Mouse (Mus musculus) embryonic facial prominence, embryonic 11.5 days (tissue): ENCODE measurements around the gene Suco. TPM values are rescaled to one million over a fixed set of nuclear protein-coding genes. Genes with fewer than 3 reads are reported as not detected.

ENCODE experiments used
- ATAC-seq: fragments of 200-750 bp; cut with Nextera tagmentation; replicated peaks from 2 replicates; pipeline ENCODE4 v1.8.0; 2017; ENCODE audit warnings: low read depth; ENCODE audit not compliant: insufficient number of reproducible peaks, low FRiP score, low TSS enrichment
- DNase-seq: peaks from one replicate; pipeline ENCODE4 v3.0.0-alpha.2; 2015; ENCODE audit warnings: low spot score
- H3K27ac ChIP-seq: fragments of 300-500 bp; sonication (generic); replicated peaks from 2 replicates; pipeline ENCODE4 v1.5.1; 2014; ENCODE audit warnings: mild to moderate bottlenecking, low read depth, low read length, control low read depth
- H3K27me3 ChIP-seq: fragments of 300-500 bp; sonication (generic); 2 replicates; pipeline ENCODE4 v1.6.1; 2014; ENCODE audit warnings: mild to moderate bottlenecking, low read length, moderate library complexity, mixed read lengths; ENCODE audit not compliant: control insufficient read depth, insufficient read depth
- H3K36me3 ChIP-seq: fragments of 300-500 bp; sonication (generic); replicated peaks from 2 replicates; pipeline ENCODE4 v1.6.1; 2014; ENCODE audit warnings: low read depth, mild to moderate bottlenecking, low read length, moderate library complexity, mixed read lengths; ENCODE audit not compliant: control insufficient read depth, insufficient read depth
- H3K4me1 ChIP-seq: fragments of 300-500 bp; sonication (generic); 2 replicates; pipeline ENCODE4 v1.6.1; 2014; ENCODE audit warnings: low read length, mixed read lengths; ENCODE audit not compliant: control insufficient read depth, insufficient read depth
- H3K4me2 ChIP-seq: fragments of 300-500 bp; sonication (generic); 2 replicates; pipeline ENCODE4 v1.6.1; 2014; ENCODE audit warnings: low read depth, mild to moderate bottlenecking, control low read depth, low read length, moderate library complexity
- H3K4me3 ChIP-seq: fragments of 300-500 bp; sonication (generic); 2 replicates; pipeline ENCODE4 v1.5.1; 2014; ENCODE audit warnings: low read depth, low read length, control low read depth
- H3K9ac ChIP-seq: fragments of 300-500 bp; sonication (generic); replicated peaks from 2 replicates; pipeline ENCODE4 v1.6.1; 2014; ENCODE audit warnings: mild to moderate bottlenecking, control low read depth, low read length
- H3K9me3 ChIP-seq: fragments of 300-500 bp; sonication (generic); replicated peaks from 2 replicates; pipeline ENCODE4 v1.6.1; 2016; ENCODE audit warnings: mild to moderate bottlenecking, low read length, inconsistent platforms, mixed read lengths; ENCODE audit not compliant: control insufficient read depth
- WGBS: fragments of 180-500 bp; shearing (Covaris S2); extraction: QIAGEN DNeasy Blood & Tissue Kit; methylation state at CpG from one replicate; pipeline ENCODE4 v1.1.7; 2014; 5-methylcytosine and 5-hydroxymethylcytosine counted together
- polyA plus RNA-seq: library from polyadenylated mRNA; unstranded; fragments of >200 nt; fragmentation: Nextera tagmentation; extraction: Ambion mirVana; gene quantifications from 2 replicates; pipeline ENCODE4 v1.2.1, GENCODE M21; 2014

Suco gene
- polyA plus RNA-seq, 1 experiment from 2014 or later, result 30.5 TPM

DNA sequence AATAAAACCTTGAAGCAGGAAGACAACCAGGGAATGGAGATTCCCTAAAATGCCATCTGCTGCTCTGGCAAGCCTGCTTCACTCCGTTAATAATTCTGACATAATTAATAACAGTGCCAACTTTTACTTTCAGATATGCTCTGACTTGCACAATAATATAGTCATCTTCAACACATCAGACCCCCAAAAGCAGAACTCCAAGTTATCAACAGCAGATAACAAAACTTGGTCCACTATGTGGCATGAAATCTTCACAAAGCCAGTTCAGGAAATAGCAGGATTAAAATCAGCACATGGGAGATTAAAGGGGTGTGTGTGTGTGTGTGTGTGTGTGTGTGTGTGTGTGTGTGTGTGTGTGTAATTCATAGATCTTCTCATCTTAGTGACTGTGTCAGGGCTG is 9.3 kb upstream of the Suco start:
- H3K4me1 ChIP-seq, result no peaks in the 10 kb centered on the region
- ATAC-seq (no peak), DNase-seq (no peak)
- H3K27ac ChIP-seq, result no peak overlapping the region
- no peaks in the 10 kb centered on the region for H3K36me3 ChIP-seq
- no peak overlapping the region for H3K4me2 ChIP-seq
- WGBS, result 68% methylated on average over 1 of the region's 1 CpGs
- H3K9me3 ChIP-seq, result no peaks in the 10 kb centered on the region
- H3K4me3 ChIP-seq, result no peak overlapping the region
- no peaks in the 10 kb centered on the region for H3K27me3 ChIP-seq
- H3K9ac ChIP-seq, result no peak overlapping the region

DNA sequence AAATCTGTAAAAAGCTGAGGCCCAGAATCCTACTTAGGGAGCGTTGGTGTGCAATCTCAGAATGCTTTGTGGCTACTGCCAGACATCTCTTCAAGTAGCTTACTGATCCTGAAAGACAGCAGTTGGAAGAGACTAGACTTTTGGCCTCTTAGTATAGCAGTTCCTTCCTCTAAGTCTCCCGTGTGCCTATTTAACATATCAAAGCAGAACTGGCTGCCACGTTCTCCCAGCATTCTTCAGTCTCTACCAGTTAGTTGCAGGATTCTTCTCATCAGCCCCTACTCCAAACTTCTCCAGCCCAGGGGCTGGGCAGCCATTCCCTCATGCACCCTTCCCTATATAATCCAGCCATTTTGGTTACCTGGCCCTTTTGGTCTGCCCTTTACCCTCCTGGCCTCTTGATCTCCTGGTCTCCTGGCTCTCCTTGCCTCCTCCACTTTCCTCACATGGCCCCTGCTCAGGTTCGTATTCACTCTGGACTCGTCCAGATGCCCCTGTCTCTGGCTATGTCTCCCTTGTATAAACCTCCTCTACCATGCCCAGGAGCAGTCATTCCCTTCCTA is 1.2 kb upstream of the Suco start:
- Histone ChIP-seq H3K9ac (peak overlapping the region; percentile 54), H3K27me3 (no peaks in the 10 kb centered on the region), H3K27ac (peak overlapping the region; percentile 48), H3K4me1 (no peaks in the 10 kb centered on the region), H3K36me3 (no peaks in the 10 kb centered on the region), H3K4me2 (peak overlapping the region; percentile 38), H3K9me3 (no peaks in the 10 kb centered on the region), H3K4me3 (peak overlapping the region; percentile 85)
- ATAC-seq, result no peak
- WGBS, result 8% methylated on average over 5 of the region's 5 CpGs
- DNase-seq, result no peak

DNA sequence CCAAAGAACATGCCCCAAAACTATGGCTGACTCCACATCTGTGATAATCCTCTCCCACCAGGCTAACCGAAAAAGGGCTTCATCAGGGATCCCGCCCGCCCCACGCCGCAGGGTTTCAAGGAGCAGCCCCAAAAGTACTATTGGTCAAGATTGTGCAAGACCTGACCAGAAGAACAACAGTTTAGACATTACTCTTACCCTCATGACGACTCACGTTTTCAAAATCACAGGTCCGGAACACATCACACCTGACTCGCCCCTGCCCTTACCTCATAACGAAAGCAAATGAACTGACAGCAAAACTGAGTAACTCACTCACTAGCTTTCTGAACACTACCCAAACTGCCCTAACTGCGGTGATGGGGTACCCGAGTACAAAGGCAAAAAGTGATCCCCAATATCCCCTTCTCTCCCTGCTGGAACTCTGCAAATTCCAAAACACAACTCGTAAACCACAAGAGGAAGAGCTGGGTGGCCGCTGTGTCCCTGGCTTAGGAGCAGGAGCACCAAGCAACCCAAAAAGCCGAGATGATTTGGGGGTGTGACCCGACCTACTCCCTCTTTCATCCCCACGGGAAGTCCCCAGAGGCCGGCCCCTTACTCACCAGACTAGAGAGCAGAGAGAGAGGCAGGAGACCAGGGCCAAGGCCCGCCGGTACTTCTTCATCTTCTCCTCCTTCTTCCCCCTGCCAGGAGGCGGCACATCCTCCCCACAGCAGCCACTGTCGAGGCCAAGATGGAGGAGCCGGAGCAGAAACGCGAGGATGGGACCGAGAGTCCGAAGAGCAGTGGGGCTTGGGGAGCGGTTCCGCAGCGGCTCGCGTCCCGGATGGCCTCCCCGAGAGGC is 553 bp downstream of the Suco start:
- ATAC-seq, result no peak

DNA sequence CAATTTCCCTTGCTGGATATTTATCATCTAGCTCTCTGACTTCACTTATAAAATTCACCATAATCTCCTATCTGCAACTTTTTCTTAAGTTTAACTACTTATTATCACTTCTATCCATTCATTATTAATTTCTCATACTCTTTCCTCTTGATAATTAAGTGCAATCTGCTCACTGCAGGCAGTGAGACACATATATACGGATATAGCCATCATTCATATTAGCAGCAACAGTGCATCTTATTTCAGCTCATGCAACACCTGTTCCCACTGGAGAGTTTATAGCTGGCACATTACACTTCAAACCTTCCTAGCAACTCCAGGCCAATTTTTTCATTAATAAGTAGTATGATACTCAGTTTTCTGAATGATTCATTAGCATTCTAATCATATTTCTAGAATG is 7.1 kb downstream of the Suco start:
- DNase-seq (no peak), ATAC-seq (no peak)
- no peak overlapping the region for H3K4me3 ChIP-seq
- H3K9ac ChIP-seq, result no peak overlapping the region
- no peak overlapping the region for H3K27ac ChIP-seq
- WGBS, result 82% methylated on average over 1 of the region's 1 CpGs
- H3K36me3 ChIP-seq, result no peaks in the 10 kb centered on the region
- no peaks in the 10 kb centered on the region for H3K27me3 ChIP-seq
- H3K4me2 ChIP-seq, result no peak overlapping the region
- H3K4me1 ChIP-seq, result no peaks in the 10 kb centered on the region
- H3K9me3 ChIP-seq, result no peaks in the 10 kb centered on the region

More for the DNA sequence above, 553 bp downstream of the Suco start:
- Histone ChIP-seq H3K36me3 (no peaks in the 10 kb centered on the region), H3K4me3 (peak overlapping the region; percentile 85), H3K9me3 (no peaks in the 10 kb centered on the region), H3K27ac (peak overlapping the region; percentile 96), H3K27me3 (no peaks in the 10 kb centered on the region), H3K4me1 (no peaks in the 10 kb centered on the region), H3K9ac (peak overlapping the region; percentile 94), H3K4me2 (peak overlapping the region; percentile 65)
- DNase-seq, result no peak
- under 1% methylated on average over 34 of the region's 34 CpGs for WGBS

DNA sequence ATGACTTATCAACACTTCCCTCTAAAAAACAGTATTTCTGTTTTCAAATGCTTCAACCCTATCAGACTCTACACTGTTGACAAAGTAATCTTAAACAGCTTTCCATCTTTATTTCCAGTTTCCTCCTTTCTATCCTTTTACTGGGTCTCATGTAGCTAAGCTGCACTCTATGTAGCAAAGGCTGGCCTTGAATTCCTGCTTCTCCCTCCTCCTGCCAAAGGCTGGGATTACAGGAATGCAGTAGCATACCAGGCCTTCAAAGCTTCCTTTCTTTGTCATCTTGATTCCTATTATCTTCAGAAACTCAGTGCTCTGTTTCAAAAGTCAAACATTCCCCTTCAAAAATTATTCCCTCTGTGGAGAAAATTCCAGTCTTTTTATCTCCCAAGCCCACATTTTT is 8.1 kb downstream of the Suco start:
- H3K36me3 ChIP-seq, result no peaks in the 10 kb centered on the region
- H3K4me3 ChIP-seq, result no peak overlapping the region
- H3K4me1 ChIP-seq, result no peaks in the 10 kb centered on the region
- no peak overlapping the region for H3K9ac ChIP-seq
- ATAC-seq (no peak), DNase-seq (no peak)
- H3K27me3 ChIP-seq, result no peaks in the 10 kb centered on the region
- no peaks in the 10 kb centered on the region for H3K9me3 ChIP-seq
- H3K4me2 ChIP-seq, result no peak overlapping the region
- no peak overlapping the region for H3K27ac ChIP-seq

- Histone ChIP-seq H3K9ac (no peak overlapping the region), H3K27me3 (no peaks in the 10 kb centered on the region), H3K27ac (no peak overlapping the region), H3K4me3 (no peak overlapping the region), H3K4me1 (no peaks in the 10 kb centered on the region), H3K36me3 (no peaks in the 10 kb centered on the region), H3K9me3 (no peaks in the 10 kb centered on the region), H3K4me2 (no peak overlapping the region)
- ATAC-seq (no peak), DNase-seq (no peak)
- 69% methylated on average over 2 of the region's 2 CpGs for WGBS
These were observed 12.7 kb downstream of the Suco start for GRCm38 (mm10) chr1:161863742-161864141.

GRCm38 (mm10) chr1:161859248-161859647 is 17.2 kb downstream of the Suco start:
- Histone ChIP-seq H3K27ac (no peak overlapping the region), H3K36me3 (no peaks in the 10 kb centered on the region; the same call in 1 of the 2 replicates), H3K4me2 (no peak overlapping the region), H3K4me1 (no peaks in the 10 kb centered on the region), H3K9ac (no peak overlapping the region), H3K9me3 (no peaks in the 10 kb centered on the region), H3K4me3 (no peak overlapping the region), H3K27me3 (no peaks in the 10 kb centered on the region)
- DNase-seq (no peak), ATAC-seq (no peak)
- 91% methylated on average over 2 of the region's 2 CpGs for WGBS

GRCm38 (mm10) chr1:161826677-161827076 is 49.8 kb downstream of the Suco start:
- H3K27me3 ChIP-seq, result no peaks in the 10 kb centered on the region
- 96% methylated on average over 2 of the region's 2 CpGs for WGBS
- no peaks in the 10 kb centered on the region for H3K4me1 ChIP-seq
- no peaks in the 10 kb centered on the region for H3K36me3 ChIP-seq
- no peak for ATAC-seq
- H3K4me2 ChIP-seq, result no peak overlapping the region
- no peaks in the 10 kb centered on the region for H3K9me3 ChIP-seq
- no peak overlapping the region for H3K4me3 ChIP-seq
- no peak overlapping the region for H3K27ac ChIP-seq
- no peak overlapping the region for H3K9ac ChIP-seq
- no peak for DNase-seq
